Mouse (Mus musculus) megakaryocyte, adult 5-6 weeks (primary cell): Measurements from ENCODE around the gene Preb. TPM values are rescaled to one million over a fixed set of nuclear protein-coding genes. Genes with fewer than 3 reads are reported as not detected.

Experiments
- ATAC-seq: 2 replicates; pipeline ENCODE4 v1.8.0; 2016; ENCODE audit warnings: mild to moderate bottlenecking, inconsistent platforms; ENCODE audit not compliant: poor library complexity, severe bottlenecking
- total RNA-seq, 2 experiments: library from RNA; stranded (forward) in 1 of 2; stranded (reverse) in 1 of 2; fragments of 153-499, 151-499 nt in 1 of 2; fragments of 221-1000, 200-1000 nt in 1 of 2; gene quantifications; 2 replicates each; pipeline versions ENCODE4 v1.2.3 to v1.2.4; 2015 to 2017

Preb gene
- total RNA-seq, 2 experiments from 2014 or later = 45.8 to 66.3 TPM

- ATAC-seq = no peak
Observed at GRCm38 (mm10) chr5:30923119-30923518, 37.0 kb downstream of the Preb start.

GRCm38 (mm10) chr5:30922581-30923041 lies 37.5 kb downstream of the Preb start:
- ATAC-seq = no peak

GRCm38 (mm10) chr5:30921256-30922033 lies 38.7 kb downstream of the Preb start, which contains the start of gene Khk:
TSS of gene Khk (plus strand) at chr5:30921431.
- ATAC-seq = peak; percentile 86

GRCm38 (mm10) chr5:30920621-30921020 lies 39.5 kb downstream of the Preb start:
- no peak for ATAC-seq

- ATAC-seq = no peak
Observed at GRCm38 (mm10) chr5:30919831-30920614, 40.1 kb downstream of the Preb start.

- no peak for ATAC-seq
Observed at GRCm38 (mm10) chr5:30918691-30919090, 41.5 kb downstream of the Preb start.

GRCm38 (mm10) chr5:30917891-30918670 lies 42.1 kb downstream of the Preb start:
- no peak for ATAC-seq

- no peak for ATAC-seq
Observed at GRCm38 (mm10) chr5:30917348-30917747, 42.8 kb downstream of the Preb start.

- ATAC-seq = no peak
Observed at GRCm38 (mm10) chr5:30916841-30917240, 43.3 kb downstream of the Preb start.

GRCm38 (mm10) chr5:30915974-30916433 lies 44.2 kb downstream of the Preb start:
- peak; percentile 69 for ATAC-seq

- no peak for ATAC-seq
Observed at GRCm38 (mm10) chr5:30915456-30915855, 44.7 kb downstream of the Preb start.

- ATAC-seq = no peak
Observed at GRCm38 (mm10) chr5:30914849-30915248, 45.3 kb downstream of the Preb start.

GRCm38 (mm10) chr5:30914101-30914635 lies 46.0 kb downstream of the Preb start:
- no peak for ATAC-seq

GRCm38 (mm10) chr5:30913060-30913841 lies 46.9 kb downstream of the Preb start, which contains the start of gene Emilin1:
TSS of gene Emilin1 (plus strand) at chr5:30913402.
- peak; percentile 17 for ATAC-seq

- ATAC-seq = no peak
Observed at GRCm38 (mm10) chr5:30912156-30912555, 48.0 kb downstream of the Preb start.

GRCm38 (mm10) chr5:30910481-30910880 lies 49.7 kb downstream of the Preb start:
- ATAC-seq = no peak

GRCm38 (mm10) chr5:30909863-30910262 lies 50.3 kb downstream of the Preb start:
- ATAC-seq = no peak

- no peak for ATAC-seq
Observed at GRCm38 (mm10) chr5:30909300-30909659, 50.9 kb downstream of the Preb start.

GRCm38 (mm10) chr5:30908426-30909299 lies 51.5 kb downstream of the Preb start:
- no peak for ATAC-seq
